Mouse (Mus musculus) activated CD4-positive, CD25-positive, alpha-beta regulatory T cell, adult 4 months (primary cell): ENCODE measurements around the gene Eif3l. TPM values are rescaled to one million over a fixed set of nuclear protein-coding genes. Genes with fewer than 3 reads are reported as not detected.
"Not testable (repeated sequence)": the region's sequence is repeated elsewhere in the genome, so short reads cannot be mapped to it uniquely, and the experiment has no call there.

Experiments
- ATAC-seq: one replicate; pipeline ENCODE4 v1.8.0; 2017
- polyA plus RNA-seq, 2 experiments: library from polyadenylated mRNA; unstranded; fragments of 100-300 nt; shearing (Covaris generic); gene quantifications; one replicate each; pipeline ENCODE4 v1.2.1; 2017

The Eif3l gene
- 100 to 1,000 TPM; 241 to 298 TPM for polyA plus RNA-seq

DNA sequence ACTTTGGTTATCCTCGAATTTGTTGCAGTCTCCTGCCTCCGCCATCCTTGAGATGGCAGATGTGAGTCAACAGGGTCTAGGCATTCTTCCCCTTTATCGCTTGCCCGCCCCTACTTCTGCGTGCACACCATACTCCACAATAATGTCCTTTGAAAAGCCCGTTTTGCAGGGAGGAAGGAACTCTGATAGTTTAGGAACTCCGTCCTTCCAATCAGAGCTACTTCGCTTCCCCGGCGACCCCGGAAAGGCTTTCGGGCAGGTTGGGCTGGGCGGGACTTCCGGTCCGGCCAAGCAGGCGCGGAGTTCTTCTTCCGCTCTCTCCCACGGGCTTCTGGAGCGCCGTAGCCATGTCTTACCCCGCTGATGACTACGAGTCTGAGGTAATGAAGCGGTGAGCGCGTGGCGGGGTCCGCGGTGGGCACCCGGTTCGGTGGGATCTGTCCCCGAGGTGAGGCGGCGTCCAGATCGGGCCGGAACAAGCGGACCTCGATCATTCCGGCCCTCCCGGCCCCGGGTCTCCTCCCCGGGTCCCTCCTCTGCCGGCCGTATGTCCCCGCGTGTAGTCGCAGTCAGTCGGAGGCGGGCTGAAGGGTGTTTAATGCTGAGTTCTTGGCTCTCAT, at the start of gene Eif3l:
Gene Eif3l (plus strand): TSS at position 267 of the 620 bp plus-strand sequence.
- ATAC-seq: peak; percentile 89

DNA sequence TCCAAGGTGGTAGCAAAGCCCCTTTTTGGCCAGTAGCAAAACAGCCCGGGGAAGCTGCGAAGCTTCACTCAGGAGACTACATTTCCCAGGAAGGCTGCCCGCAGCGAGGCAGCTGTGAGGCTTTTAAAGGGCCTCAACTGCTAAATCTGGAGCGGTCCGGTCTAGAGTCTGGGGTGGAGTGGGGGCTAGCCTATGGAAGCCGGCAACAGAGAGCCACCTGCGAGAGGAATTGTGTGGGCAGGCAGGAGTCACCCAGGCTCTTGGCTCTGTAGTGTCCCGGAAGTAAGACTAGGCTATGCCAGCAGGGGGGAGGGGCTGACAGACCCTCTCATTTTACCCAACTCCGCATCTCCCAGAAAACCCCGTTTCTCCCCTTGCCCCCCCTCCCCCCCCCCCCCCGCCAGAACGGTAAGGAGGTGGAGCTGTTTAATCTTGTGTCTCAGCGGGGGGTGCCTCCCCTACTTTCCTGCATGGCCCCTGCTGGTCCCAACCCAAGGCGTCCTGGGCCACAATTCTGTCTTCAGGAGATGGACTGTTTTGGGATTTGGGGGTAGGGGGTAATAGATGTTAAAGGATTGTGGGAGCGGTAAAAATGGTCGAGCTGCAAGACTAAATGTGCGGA, 49.2 kb upstream of the Eif3l start:
- ATAC-seq: no peak

DNA sequence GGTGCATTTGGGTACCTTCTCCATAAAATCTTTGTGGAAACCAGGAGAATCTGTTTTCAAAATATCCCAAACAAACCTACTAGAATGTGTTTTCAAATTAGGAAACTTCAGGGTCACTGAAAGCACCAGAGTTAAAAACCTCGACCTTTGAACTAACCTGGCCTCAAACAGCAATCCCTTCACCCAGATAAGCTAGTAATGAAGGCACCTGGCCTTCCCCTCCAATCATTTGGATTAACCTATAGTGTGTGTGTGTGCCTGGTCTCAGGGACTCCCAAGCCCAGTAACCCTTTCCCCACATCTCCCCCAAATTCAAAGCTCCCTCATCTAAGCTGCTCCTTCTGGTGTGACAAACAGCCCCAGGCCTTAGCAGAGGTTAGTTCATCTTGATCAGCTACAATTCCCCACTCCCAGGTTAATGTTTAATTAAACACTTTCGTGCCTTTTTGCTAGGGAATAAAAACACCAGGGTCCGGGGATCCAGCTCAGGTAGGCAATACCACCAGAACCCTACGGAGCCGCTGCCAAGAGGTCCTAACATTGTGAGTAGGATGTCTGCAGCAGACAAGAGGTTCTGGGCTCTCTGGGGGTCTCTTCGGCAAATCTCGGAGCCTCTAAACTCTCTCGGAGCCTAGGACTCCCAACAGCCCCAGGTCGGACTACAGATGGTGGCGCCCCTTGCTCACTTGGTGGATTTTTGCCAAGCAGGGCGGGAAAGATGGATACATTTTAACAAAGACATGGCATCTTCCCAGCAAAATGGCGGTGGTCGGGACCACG, 48.3 kb upstream of the Eif3l start:
- ATAC-seq: no peak

DNA sequence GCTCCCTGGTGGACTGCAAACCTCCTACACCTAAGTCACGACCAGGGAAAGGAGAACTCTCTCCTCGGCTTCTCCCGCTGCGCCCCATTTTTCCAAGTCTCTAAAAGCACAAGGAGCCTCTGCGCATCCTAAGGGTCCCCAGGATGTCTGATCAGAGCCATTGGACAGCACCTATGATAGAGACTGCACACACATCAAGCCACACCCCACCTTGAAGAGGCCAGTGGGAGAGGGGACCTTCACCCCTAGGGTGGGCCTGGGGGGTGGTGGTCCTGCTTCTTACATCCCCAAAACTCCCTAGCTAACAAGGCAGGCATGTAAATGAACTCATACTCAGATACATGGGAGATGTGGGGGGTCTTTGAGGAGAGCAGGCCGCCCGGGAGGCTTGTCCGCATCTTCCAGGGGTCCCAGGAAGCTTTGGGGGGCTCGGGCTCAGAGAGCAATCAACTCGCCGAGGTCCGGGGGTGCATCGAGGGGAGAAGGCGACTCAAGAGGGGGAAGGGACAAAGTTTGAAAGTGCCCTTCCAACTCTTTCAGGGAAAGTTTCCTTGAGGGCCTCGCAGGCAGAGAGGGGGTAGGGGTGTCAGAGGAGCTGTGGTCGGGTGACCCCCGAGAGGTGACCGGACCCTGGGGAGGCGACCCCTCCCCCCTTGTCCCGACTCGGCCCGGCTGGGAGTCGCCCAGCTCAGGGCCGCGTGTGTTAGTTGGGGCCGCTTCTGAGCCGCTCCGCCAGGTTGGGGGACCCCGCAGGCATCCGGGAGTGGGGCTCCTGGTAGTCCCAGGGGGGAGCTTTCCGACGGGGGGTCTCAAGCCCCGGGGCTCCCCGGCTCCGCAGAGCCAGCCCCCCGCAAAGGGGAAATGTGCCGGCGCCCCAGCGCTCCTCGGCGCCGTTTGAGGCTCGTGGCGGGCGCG, 47.4 kb upstream of the Eif3l start:
- no peak for ATAC-seq

DNA sequence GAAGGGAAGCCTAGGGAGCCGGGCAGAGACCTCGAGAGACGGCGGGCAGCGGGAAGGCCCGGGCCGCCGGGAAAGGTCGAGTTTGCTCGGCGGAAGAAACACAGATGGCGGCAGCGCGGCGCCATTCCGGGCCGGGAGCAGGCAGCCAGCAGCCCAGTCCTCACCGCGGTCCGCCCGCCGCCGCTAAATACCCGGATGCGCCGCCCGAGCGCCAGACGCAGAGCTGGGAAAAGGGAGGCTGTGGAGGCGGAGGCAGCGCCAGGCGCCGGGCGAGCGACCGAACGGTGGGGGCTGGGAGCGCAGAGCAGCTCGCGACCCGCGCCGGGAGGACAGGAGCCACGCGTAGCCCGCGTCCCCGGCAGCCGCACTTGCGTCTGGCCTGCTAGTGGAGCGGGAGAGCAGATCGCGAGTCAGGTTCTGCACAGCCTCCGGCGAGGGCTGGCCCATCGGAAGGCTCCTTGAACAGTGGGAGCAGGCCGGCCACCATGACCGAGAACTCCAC, 46.7 kb upstream of the Eif3l start, which contains the start of gene H1f0:
Gene H1f0 (plus strand): TSS at position 214 of the 502 bp plus-strand sequence.
- ATAC-seq: peak; percentile 68

DNA sequence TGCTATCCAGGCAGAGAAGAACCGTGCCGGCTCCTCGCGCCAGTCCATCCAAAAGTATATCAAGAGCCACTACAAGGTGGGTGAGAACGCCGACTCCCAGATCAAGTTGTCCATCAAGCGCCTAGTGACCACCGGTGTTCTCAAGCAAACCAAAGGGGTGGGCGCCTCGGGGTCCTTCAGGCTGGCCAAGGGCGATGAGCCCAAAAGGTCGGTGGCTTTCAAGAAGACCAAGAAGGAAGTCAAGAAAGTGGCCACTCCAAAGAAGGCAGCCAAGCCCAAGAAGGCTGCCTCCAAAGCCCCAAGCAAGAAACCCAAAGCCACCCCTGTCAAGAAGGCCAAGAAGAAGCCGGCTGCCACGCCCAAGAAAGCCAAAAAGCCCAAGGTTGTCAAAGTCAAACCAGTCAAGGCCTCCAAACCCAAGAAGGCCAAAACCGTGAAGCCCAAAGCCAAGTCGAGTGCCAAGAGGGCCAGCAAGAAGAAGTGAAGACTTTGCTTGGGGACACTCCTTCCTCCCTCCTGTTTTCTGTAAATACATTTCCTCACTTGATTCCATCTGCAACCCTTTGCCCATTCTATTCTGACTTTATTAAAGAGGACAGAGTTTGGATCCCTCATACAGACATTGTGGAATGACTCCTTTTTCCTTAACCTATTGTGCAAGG, 46.0 kb upstream of the Eif3l start:
- no peak for ATAC-seq

DNA sequence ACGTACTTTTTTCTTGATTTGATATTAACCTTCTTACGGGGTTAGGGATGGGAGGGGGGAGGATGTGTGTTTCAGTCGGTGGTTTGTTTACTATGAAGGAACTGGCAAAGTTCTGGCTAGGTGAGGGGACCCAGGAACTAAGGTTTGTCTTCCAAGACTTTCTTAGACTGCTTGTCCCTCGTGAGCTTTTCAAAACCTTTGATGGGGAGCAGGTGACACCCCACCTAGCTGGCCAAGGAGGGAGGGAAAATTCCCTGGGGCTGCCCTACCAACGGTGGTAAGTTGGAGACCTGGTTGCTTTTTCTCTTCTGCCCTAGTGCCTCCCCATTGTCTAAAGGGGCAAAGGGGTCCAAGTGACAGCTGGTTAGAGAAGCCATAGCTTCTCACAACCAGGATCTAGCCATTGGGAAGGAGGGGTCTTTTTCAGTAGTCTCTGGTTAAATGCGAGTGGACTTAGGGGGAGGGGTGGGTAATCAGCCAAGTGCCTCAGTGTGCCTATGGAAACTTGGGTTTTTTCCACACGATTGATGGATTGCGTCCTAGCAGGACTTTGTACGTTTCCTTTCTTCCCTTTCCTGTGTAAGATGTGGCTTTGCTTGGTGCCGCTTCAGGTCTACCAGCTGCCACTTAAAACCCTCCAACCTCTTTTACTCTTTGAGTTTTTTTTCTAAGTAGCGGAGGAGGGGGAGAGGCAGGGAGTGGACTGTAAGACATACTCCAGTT, 45.3 kb upstream of the Eif3l start:
- no peak for ATAC-seq

DNA sequence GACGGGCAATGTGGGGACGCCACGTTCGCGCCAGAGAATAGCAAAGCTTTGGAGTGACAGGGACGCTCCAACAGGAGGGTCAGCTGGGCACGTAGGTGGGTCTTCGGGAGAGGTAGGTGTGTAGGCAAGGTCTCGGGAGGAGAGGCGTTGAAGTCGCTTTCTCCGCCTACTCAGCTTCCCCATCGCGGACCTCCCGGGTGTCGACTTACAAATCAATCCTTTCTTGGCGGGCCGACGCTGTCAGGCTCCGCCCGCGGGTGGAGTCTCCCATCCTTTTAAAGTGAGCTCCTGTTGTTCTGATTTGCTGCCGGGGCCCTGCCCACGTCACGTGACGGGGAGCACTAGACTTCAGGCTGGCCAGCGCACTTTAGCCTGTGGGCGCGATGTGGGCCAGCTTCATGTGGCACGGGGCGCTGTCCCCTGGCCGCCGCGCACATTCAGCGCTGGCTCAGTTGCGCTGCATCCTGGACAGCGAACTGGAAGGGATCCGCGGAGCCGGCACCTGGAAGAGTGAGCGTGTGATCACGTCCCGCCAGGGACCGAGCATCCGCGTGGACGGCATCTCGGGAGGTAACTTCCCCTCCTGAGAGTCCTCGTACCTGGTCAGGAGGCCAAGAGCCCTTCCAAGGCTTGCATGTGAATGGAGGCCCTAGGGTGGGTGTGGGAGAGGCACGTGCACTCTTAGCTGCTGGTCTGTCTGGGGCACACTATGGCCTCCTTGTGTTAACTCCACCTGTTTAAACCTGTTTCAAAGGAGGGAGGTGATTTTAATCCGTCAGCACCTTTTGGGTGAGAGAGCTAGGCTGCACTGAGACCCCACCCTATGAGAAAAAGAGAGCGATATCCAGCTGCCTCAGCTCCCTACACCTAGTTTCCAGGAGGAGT, 44.2 kb upstream of the Eif3l start:
- ATAC-seq: peak; percentile 72

DNA sequence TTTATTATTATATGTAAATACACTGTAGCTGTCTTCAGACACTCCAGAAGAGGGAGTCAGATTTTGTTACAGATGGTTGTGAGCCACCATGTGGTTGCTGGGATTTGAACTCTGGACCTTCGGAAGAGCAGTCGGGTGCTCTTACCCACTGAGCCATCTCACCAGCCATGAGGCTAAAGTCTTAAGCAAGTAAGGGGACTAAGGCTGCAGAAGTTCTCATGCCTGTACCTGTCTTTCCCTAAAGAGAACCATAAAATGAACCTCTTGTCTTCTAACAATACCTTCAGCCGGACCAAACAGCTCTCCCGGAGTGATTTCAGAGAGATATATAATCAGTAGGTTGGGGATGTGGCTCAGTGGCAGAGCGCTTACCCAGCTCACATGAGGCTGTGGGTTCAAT, 43.1 kb upstream of the Eif3l start:
- ATAC-seq: not testable (repeated sequence)

DNA sequence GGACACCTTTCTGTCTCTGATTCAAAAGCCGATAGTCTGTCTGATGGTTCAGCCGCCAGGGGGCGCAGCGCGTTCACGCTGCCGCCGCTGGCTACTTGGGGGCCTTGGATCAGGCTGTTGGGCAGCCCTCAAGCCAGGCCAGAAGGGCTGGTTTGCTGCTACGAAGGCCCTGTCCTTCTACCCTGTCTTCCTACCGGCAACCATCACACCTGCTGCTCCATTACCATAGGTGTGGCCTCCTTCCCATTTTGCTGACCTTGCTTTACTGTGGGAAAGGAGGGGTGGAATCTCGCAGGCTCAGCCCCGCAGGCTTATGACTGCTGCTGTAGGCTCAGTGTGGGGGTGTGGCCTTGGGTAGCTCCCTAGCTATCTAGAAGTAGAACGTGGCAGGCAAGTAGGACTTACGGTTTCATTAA, 37.1 kb upstream of the Eif3l start:
- no peak for ATAC-seq

DNA sequence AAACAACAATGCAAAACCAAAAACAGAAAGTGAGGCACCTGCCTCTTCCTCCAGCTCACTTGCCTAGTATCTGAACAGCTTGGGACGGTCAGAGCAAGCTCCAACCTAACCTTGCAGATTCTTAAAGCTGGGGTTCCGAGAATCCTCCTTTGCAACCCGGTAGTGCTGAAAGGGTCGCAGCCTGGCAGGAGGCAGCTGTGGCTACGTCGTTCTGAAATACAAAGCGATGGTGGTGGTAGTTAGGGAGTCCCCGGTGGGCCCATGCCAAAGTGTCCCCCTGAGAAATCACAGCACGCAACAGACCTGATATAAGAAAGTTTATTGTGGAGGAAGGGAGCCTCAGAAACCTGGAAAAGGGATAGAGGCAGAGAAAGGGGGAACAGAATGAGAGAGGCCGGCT, 36.6 kb upstream of the Eif3l start:
- ATAC-seq: no peak

DNA sequence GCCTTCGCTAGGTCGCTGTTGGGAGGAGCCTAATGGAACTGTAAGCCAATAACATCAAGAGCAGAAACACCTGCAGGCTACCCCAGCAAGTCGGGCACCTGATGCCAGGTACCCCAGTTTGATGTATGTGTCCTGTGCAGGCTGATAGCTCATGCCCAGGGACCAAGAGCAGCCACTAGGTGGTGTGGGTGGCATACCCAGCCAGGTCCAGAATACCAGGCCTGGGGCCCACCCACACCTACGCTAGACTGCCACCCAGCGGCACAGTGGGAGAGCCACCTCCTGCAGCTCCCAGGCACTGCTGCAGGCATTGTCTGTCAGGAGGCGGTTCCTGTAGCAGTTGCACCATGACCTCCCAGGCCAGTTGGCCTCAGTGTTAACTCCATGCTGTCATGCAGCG, 36.1 kb upstream of the Eif3l start:
- peak; percentile 82 for ATAC-seq

DNA sequence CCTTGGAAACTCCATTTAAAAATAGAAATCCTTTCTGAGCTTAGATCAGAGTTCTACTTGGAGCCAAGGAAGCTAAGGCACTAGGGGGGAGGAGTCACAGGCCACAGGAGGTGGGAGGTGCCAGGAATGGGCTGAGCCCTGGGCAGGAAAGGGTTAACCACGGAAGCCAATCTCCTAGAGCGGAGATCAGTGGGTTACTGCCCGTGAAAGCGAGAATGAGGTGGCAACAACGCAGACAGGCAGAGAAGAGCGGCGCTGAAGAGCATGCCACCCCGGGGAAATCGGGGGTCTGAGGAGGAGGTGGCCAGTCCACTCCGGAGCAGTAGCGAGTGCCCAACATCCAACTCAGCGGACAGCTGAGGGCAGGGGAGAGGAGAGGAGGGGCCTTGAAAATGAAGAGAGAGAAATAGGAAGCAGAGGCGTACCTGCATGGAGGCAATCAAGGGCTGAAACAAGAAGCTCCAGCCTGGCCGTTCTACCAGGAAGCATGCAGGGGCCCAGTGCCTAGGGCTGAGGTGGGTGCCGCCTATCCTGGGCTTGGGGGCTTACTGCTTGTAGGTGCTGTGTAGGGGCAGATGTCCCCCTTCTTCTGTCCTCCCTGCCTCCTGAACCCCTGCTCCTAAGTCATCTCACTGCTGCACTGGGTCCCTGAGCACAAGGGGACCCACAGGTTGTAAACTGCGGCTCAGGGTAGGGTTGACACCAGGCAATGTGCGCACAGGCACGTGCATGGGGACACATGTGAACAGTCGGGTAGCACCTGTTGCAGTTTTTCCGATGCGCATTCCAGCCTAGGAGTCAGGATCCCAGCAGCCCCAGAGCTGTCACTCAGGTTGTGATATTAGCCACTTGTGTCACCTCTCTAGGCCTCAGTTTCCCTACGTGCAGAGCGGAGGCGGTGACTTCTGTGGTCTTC, 34.2 kb upstream of the Eif3l start:
- ATAC-seq: peak; percentile 40

DNA sequence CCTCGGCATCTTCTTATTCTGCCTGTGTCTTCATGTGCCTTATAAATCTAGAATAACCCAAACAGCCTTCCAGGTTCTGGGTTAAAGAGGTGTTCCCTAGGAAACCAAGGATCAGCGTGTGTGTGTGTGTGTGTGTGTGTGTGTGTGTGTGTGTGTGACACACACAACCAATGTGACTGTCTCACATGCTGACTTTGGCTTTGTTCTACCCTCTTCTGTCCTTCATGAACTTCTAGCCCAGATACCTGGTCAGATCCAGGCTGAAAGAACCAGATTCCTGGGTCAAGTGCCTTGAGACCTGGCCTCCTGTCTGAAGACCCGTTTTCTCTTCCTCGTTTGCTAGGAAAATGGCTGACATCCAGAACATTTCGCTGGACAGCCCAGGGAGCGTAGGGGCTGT, 33.4 kb upstream of the Eif3l start, which contains the start of gene Galr3:
Gene Galr3 (plus strand): TSS at position 301 of the 400 bp plus-strand sequence.
- ATAC-seq: no peak

DNA sequence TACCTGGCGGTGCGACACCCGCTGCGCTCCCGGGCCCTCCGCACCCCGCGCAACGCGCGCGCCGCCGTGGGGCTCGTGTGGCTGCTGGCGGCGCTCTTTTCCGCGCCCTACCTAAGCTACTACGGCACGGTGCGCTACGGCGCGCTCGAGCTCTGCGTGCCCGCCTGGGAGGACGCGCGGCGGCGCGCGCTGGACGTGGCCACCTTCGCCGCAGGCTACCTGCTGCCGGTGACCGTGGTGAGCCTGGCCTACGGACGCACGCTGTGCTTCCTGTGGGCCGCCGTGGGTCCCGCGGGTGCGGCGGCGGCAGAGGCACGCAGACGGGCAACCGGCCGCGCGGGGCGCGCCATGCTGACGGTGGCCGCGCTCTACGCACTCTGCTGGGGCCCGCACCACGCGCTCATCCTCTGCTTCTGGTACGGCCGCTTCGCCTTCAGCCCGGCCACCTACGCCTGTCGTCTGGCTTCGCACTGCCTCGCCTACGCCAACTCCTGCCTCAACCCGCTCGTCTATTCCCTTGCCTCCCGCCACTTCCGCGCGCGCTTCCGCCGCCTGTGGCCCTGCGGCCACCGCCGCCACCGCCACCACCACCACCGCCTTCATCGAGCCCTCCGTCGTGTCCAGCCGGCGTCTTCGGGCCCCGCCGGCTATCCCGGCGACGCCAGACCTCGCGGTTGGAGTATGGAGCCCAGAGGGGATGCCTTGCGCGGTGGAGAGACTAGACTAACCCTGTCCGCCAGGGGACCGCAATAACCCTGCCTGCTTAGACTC, 32.1 kb upstream of the Eif3l start:
- ATAC-seq: no peak

DNA sequence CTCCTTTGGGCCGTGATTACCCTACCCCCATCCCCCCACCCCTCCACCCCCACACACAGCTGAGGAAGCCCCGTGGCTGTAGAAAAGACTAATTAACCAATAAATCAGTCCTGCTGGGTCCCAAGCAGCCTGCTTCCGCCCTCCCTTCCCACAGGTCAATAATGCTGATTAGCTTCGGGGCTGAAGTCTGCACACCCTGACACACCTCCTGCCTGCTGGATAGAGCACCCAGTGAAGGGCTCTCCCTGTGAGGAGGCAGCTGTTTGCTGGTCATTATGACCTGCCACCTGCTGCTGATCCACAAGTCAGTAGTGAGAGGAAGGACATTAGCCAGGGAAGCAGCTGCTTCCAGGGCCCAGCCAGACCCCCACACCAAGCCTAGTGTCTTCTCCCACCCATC, 30.1 kb upstream of the Eif3l start:
- ATAC-seq: no peak

DNA sequence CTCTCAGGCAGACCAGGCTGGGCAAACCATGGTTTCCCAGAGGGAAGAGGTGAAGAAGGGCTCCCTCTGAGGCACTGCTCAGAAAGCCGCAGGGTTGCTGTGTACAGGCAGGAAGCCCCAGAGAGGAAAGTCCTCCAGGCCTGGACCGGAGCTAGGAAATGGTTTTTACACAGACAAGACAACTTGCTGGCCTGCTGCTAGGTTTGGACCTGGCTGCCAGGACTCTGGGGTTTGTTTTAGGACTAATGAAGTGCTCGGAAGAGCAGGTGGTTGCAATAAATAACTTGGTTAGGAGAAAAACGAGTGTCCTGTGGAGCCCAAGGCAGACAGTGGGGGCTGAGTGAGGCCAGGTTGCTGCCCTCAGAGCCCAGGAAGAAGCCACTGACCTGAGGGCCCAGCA, 26.8 kb upstream of the Eif3l start:
- ATAC-seq: no peak
